Mouse (Mus musculus): ENCODE data around the gene Rai1. TPM values are rescaled to one million over a fixed set of nuclear protein-coding genes. Genes with fewer than 3 reads are reported as not detected.

Rai1 gene
- total and polyA plus RNA-seq, 2 experiments: 2.7 to 12.9 TPM

DNA sequence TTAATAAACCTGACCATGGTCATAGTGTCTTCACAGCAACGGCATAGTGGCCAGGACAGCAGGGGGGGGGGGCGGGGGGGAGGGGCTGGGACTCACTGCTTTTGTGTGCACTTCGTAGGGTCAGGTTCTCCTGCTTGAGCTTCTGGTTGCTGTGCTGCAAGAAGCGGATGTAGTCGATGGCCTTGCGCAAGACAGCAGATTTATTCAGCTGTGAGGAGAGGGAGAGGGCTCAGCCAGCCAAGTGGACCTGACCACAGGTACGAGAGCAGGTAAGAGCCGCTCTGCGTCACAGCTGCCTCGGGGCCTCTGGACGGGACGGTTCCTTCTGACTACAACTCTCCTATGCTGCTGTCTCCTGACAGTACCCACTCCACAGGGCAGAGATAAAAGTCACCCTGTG is 100.2 kb downstream of the Rai1 start:
- Histone ChIP-seq H3K9ac (ENCODE audit: low read depth, low read length) (no peak overlapping the region; the same call in 1 of the 2 replicates), H3K27ac (replicated peaks; ENCODE audit: insufficient read depth, low read depth, low read length) (peak overlapping the region; percentile 34), H3K27me3 (ENCODE audit: control insufficient read depth, insufficient read depth, low read length) (no peaks in the 10 kb centered on the region), H3K4me3 (ENCODE audit: insufficient read depth, low read depth, low read length) (no peak overlapping the region), H3K79me2 (ENCODE audit: control insufficient read depth, insufficient read depth, low read length) (peaks cover 9% of the 10 kb centered on the region; the same call in 1 of the 2 replicates), H3K36me3 (ENCODE audit: control insufficient read depth, insufficient read depth, low read length) (peaks cover 33% of the 10 kb centered on the region), H3K4me1 (ENCODE audit: control insufficient read depth, insufficient read depth, low read length) (peaks cover 44% of the 10 kb centered on the region)
- WGBS: 25% methylated on average over 12 of the region's 12 CpGs
- peak; percentile 89 for DNase-seq (ENCODE audit: extremely low read depth, low read depth, low spot score)
- TF ChIP-seq CTCF (IDR thresholded peaks at IDR 0.05; ENCODE audit: low read depth, low read length) (no peak), POLR2A (IDR thresholded peaks at IDR 0.05; ENCODE audit: extremely low read depth, insufficient read depth, low read length) (no peak)

DNA sequence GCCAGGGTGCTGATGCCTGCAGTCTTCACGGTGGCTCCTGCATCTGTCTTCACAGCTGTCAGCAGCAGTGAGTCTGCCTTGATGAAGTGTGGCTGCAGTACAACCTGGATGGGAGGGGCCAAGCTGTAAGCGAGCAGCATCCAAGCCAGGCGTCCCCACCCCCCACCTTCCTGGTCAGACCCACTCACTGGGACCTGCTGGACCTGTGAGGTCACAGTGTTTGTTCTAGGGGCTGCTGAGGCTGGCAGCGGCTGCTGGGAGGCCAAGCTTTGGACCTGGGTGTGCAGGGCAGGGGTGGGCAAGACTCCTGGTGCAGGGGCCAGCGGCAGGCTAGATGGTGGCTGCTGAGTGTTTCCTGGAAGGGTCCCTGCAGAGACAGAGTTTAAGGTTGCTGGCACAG is 101.4 kb downstream of the Rai1 start:
- Histone ChIP-seq H3K79me2 (ENCODE audit: control insufficient read depth, insufficient read depth, low read length) (peaks cover 9% of the 10 kb centered on the region; the same call in 1 of the 2 replicates), H3K4me3 (ENCODE audit: insufficient read depth, low read depth, low read length) (no peak overlapping the region), H3K36me3 (ENCODE audit: control insufficient read depth, insufficient read depth, low read length) (peaks cover 27% of the 10 kb centered on the region), H3K27ac (replicated peaks; ENCODE audit: insufficient read depth, low read depth, low read length) (no peak overlapping the region), H3K9ac (ENCODE audit: low read depth, low read length) (0 out of 2 replicates have a peak overlapping the region, but pooled peaks have one; percentile 6), H3K4me1 (ENCODE audit: control insufficient read depth, insufficient read depth, low read length) (peaks cover 51% of the 10 kb centered on the region), H3K27me3 (ENCODE audit: control insufficient read depth, insufficient read depth, low read length) (no peaks in the 10 kb centered on the region)
- 33% methylated on average over 5 of the region's 5 CpGs for WGBS
- DNase-seq (ENCODE audit: extremely low read depth, low read depth, low spot score): peak; percentile 41
- TF ChIP-seq CTCF (IDR thresholded peaks at IDR 0.05; ENCODE audit: low read depth, low read length) (no peak), POLR2A (IDR thresholded peaks at IDR 0.05; ENCODE audit: extremely low read depth, insufficient read depth, low read length) (no peak)

DNA sequence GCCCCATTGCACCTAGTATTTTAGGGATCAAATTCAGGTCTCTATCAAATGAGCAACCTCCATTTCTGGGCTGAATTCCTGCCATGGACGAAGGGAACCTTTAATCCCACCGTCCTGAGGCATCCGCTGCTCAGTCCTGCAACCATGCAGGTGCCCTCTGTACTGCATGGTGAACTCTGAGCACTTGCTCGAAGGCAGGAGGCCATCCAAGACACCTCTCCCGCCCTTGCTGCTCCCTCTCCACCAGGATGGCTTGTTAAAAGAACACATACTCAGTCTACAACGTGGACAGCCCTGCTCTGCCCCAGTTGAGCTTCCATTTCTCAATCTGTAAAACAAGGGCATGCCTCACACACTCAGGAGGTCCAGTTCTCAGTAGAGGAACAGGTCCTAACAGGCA is 103.4 kb downstream of the Rai1 start:
- H3K36me3 ChIP-seq (ENCODE audit: control insufficient read depth, insufficient read depth, low read length): peaks cover 9% of the 10 kb centered on the region

GRCm38 (mm10) chr11:60208712-60209111 is 103.9 kb downstream of the Rai1 start:
- Histone ChIP-seq H3K4me1 (ENCODE audit: control insufficient read depth, insufficient read depth, low read length) (peaks cover 57% of the 10 kb centered on the region), H3K27me3 (ENCODE audit: control insufficient read depth, insufficient read depth, low read length) (no peaks in the 10 kb centered on the region), H3K79me2 (ENCODE audit: control insufficient read depth, insufficient read depth, low read length) (peaks cover 9% of the 10 kb centered on the region; the same call in 1 of the 2 replicates), H3K9ac (ENCODE audit: low read depth, low read length) (peak overlapping the region; percentile 88), H3K4me3 (ENCODE audit: insufficient read depth, low read depth, low read length) (peak overlapping the region; percentile 75), H3K36me3 (ENCODE audit: control insufficient read depth, insufficient read depth, low read length) (peaks cover 4% of the 10 kb centered on the region; the same call in 1 of the 2 replicates), H3K27ac (replicated peaks; ENCODE audit: insufficient read depth, low read depth, low read length) (peak overlapping the region; percentile 88)
- WGBS: 4% methylated on average over 4 of the region's 4 CpGs
- DNase-seq (ENCODE audit: extremely low read depth, low read depth, low spot score): peak; percentile 51
- TF ChIP-seq POLR2A (IDR thresholded peaks at IDR 0.05; ENCODE audit: extremely low read depth, insufficient read depth, low read length): no peak
- no peak for TF ChIP-seq CTCF (IDR thresholded peaks at IDR 0.05; ENCODE audit: low read depth, low read length)

More for the DNA sequence above, 103.4 kb downstream of the Rai1 start:
- peak overlapping the region; percentile 88 for H3K27ac ChIP-seq (replicated peaks; ENCODE audit: insufficient read depth, low read depth, low read length)
- H3K9ac ChIP-seq (ENCODE audit: low read depth, low read length): peak overlapping the region; percentile 88
- peaks cover 9% of the 10 kb centered on the region; the same call in 1 of the 2 replicates for H3K79me2 ChIP-seq (ENCODE audit: control insufficient read depth, insufficient read depth, low read length)
- peak overlapping the region; percentile 75 for H3K4me3 ChIP-seq (ENCODE audit: insufficient read depth, low read depth, low read length)
- H3K27me3 ChIP-seq (ENCODE audit: control insufficient read depth, insufficient read depth, low read length): no peaks in the 10 kb centered on the region
- 27% methylated on average over 6 of the region's 6 CpGs for WGBS
- no peak for TF ChIP-seq POLR2A (IDR thresholded peaks at IDR 0.05; ENCODE audit: extremely low read depth, insufficient read depth, low read length)
- no peak for TF ChIP-seq CTCF (IDR thresholded peaks at IDR 0.05; ENCODE audit: low read depth, low read length)
- H3K4me1 ChIP-seq (ENCODE audit: control insufficient read depth, insufficient read depth, low read length): peaks cover 57% of the 10 kb centered on the region
- DNase-seq (ENCODE audit: extremely low read depth, low read depth, low spot score): peak; percentile 76

DNA sequence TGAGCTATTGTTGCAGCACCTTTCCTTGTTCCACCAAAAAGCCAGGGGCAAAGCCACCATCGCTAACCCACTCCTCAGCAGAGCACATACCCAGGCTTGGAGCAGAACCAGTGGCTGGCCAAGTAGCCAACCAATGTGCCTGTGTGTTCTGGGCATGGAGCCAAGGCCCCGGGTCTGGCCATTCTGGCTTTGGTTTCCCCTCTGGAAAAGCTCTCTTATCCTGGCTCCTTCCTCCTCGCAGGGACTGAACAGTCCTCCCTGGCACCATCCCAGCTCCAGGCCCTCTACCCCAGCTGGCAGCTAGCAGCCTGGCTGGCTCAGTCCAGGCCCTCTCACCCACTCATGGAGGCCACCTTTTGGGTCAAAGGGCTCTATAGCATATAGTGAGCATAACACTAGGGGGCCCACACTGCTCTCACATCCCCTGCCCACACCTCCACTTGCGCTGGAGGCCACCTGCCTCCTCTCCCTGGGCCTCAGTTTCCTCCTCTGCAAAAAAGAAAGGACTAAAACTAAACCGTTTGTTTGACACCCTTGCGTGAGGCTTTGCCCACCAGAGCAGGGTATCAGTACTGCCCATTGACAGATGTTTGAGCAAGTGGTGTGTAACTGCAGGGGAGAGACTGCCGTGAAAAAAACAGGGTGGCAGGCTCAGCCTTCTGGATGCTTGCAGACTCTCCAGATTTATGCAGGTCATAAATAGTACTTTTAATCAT is 104.6 kb downstream of the Rai1 start:
- DNase-seq (ENCODE audit: extremely low read depth, low read depth, low spot score): peak; percentile 83
- Histone ChIP-seq H3K9ac (ENCODE audit: low read depth, low read length) (peak overlapping the region; percentile 88), H3K27ac (replicated peaks; ENCODE audit: insufficient read depth, low read depth, low read length) (peak overlapping the region; percentile 88), H3K36me3 (ENCODE audit: control insufficient read depth, insufficient read depth, low read length) (peaks cover 2% of the 10 kb centered on the region; the same call in 1 of the 2 replicates), H3K4me3 (ENCODE audit: insufficient read depth, low read depth, low read length) (peak overlapping the region; percentile 75), H3K4me1 (ENCODE audit: control insufficient read depth, insufficient read depth, low read length) (peaks cover 55% of the 10 kb centered on the region), H3K79me2 (ENCODE audit: control insufficient read depth, insufficient read depth, low read length) (peaks cover 9% of the 10 kb centered on the region; the same call in 1 of the 2 replicates), H3K27me3 (ENCODE audit: control insufficient read depth, insufficient read depth, low read length) (no peaks in the 10 kb centered on the region)
- TF ChIP-seq CTCF (IDR thresholded peaks at IDR 0.05; ENCODE audit: low read depth, low read length) (no peak), POLR2A (IDR thresholded peaks at IDR 0.05; ENCODE audit: extremely low read depth, insufficient read depth, low read length) (0 out of 2 replicates have a peak, but pooled peaks have one; percentile 19)
- 7% methylated on average over 7 of the region's 7 CpGs for WGBS

DNA sequence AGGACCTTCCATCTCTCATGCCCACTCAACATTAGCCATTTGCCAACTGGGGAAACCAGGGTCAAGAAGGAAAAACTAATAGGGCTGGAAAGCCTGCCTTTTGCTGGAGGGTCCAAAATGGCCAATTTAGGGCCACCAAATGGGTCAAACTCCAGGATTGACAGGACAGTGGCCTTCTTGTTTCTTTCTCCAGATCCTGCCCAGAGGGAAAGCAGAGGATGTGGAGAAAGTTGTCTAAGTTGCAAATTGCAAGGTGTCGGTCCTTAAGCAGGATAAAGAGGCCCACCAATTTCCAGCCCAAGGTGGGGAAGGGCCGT is 105.1 kb downstream of the Rai1 start:
- Histone ChIP-seq H3K4me1 (ENCODE audit: control insufficient read depth, insufficient read depth, low read length) (peaks cover 54% of the 10 kb centered on the region), H3K27me3 (ENCODE audit: control insufficient read depth, insufficient read depth, low read length) (no peaks in the 10 kb centered on the region), H3K4me3 (ENCODE audit: insufficient read depth, low read depth, low read length) (peak overlapping the region; percentile 75), H3K9ac (ENCODE audit: low read depth, low read length) (peak overlapping the region; percentile 88), H3K79me2 (ENCODE audit: control insufficient read depth, insufficient read depth, low read length) (peaks cover 12% of the 10 kb centered on the region; the same call in 1 of the 2 replicates), H3K27ac (replicated peaks; ENCODE audit: insufficient read depth, low read depth, low read length) (peak overlapping the region; percentile 88), H3K36me3 (ENCODE audit: control insufficient read depth, insufficient read depth, low read length) (no peaks in the 10 kb centered on the region; the same call in 1 of the 2 replicates)
- TF ChIP-seq CTCF (IDR thresholded peaks at IDR 0.05; ENCODE audit: low read depth, low read length): no peak
- TF ChIP-seq POLR2A (IDR thresholded peaks at IDR 0.05; ENCODE audit: extremely low read depth, insufficient read depth, low read length): no peak
- DNase-seq (ENCODE audit: extremely low read depth, low read depth, low spot score): no peak
- WGBS: 6% methylated on average over 2 of the region's 2 CpGs
